Mouse (Mus musculus): ENCODE measurements around the gene Psg26.
"Not testable (repeated sequence)": the region's sequence is repeated elsewhere in the genome, so short reads cannot be mapped to it uniquely, and the experiment has no call there.

Gene Psg26

GRCm38 (mm10) chr7:18484077-18484476, at the start of gene Psg26:
Psg26 (minus strand) TSS chr7:18484177.
- no peak for DNase-seq (ENCODE audit: low spot score)

- DNase-seq (ENCODE audit: low spot score): no peak
Observed at GRCm38 (mm10) chr7:18533420-18533819, 49.4 kb upstream of the Psg26 start.

- DNase-seq (ENCODE audit: low spot score): no peak
Observed at GRCm38 (mm10) chr7:18532169-18532568, 48.2 kb upstream of the Psg26 start, which contains the start of gene Psg25. Psg25 (minus strand) TSS chr7:18532269.

- no peak for DNase-seq (ENCODE audit: low spot score)
Observed at GRCm38 (mm10) chr7:18524668-18525067, 40.7 kb upstream of the Psg26 start.

GRCm38 (mm10) chr7:18512848-18513247, 28.9 kb upstream of the Psg26 start:
- not testable (repeated sequence) for DNase-seq (ENCODE audit: low spot score)

- DNase-seq (ENCODE audit: low spot score): not testable (repeated sequence)
Observed at GRCm38 (mm10) chr7:18512417-18512816, 28.4 kb upstream of the Psg26 start.

GRCm38 (mm10) chr7:18511479-18511878, 27.5 kb upstream of the Psg26 start:
- no peak for DNase-seq (ENCODE audit: low spot score)

- not testable (repeated sequence) for DNase-seq (ENCODE audit: low spot score)
Observed at GRCm38 (mm10) chr7:18431941-18432340, 52.0 kb downstream of the Psg26 start, which contains the start of gene Psg28. Psg28 (minus strand) TSS chr7:18432041.

All from left cerebral cortex, adult 11 months (tissue).